Mouse (Mus musculus): ENCODE data around the gene Mast4. TPM values are rescaled to one million over a fixed set of nuclear protein-coding genes. Genes with fewer than 3 reads are reported as not detected.

Gene Mast4
- polyA plus RNA-seq, 1 experiment from 2014 or later = 45.4 TPM

DNA sequence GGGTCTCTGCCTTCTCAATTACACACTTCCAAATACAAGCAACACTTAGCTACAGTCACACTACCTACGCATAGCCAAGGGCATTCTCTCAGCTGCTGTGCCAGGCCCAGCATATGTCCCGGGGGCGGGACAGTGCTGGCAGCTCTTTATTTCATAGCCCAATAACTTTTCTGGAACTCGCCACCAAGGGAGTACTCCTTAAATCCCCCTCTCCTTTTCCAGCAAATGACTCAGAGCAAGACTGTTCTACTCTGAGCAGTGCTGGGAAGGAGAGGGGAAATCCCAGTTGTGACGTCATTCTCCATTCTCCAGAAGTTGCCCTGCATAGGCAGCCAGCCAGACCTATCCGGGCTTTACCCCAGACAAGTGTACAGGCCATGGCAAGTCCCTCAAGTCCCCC, 231.7 kb downstream of the Mast4 start:
- Histone ChIP-seq H3K9me3 (replicated peaks; ENCODE audit: control insufficient read depth, low read length) (no peaks in the 10 kb centered on the region), H3K27ac (ENCODE audit: low read depth, low read length) (no peak overlapping the region), H3K4me2 (no peak overlapping the region), H3K27me3 (ENCODE audit: control insufficient read depth, insufficient read depth, low read length) (no peaks in the 10 kb centered on the region), H3K4me1 (ENCODE audit: control insufficient read depth, insufficient read depth, low read length) (peaks cover 18% of the 10 kb centered on the region), H3K9ac (ENCODE audit: low read depth, low read length) (no peak overlapping the region), H3K4me3 (ENCODE audit: low read depth, low read length) (no peak overlapping the region), H3K36me3 (ENCODE audit: control insufficient read depth, insufficient read depth, low read length) (no peaks in the 10 kb centered on the region)
- ATAC-seq (replicated peaks; ENCODE audit: insufficient number of reproducible peaks, low FRiP score, low TSS enrichment) = peak; percentile 72; the same call in 1 of the 2 replicates
- 65% methylated on average over 6 of the region's 6 CpGs for WGBS (ENCODE audit: insufficient replicate concordance)

DNA sequence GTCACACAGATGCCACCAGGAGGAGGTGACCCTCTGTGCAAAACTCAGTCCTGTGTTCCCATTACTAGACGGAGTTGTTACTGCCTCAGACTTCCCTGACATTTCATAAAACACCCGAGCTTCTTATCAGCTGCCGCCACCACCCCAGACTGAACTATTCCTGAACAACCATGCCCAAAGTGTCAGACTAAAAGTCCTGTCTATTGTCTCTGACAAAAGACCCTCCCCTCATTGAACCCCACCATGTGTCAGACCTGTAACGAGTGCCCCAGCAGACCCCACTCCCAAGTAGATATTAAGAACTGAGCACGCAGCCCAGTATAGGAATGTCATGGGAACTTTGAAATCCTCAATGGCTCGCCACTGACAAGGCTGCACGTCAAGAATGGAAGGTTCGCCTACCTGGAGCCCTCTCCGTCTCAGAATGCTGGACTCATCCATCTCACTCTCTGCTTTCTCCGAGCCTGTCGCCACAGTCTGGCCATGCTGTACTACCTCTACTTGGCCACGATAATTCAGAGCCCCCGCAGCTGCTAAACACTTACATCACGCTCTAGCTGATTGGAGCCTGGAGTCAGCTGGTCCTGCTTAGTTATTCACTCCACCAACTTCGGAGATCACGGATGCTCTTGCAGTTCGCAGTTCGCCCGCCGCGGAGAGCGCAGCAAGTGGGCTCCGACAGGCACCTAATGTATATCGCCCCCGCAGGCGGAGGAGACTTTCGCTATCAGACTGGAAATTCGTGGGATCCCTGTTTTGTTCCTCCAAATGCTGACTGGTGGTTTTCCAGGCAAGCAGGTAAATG, 237.7 kb downstream of the Mast4 start:
- peaks cover 10% of the 10 kb centered on the region for H3K4me1 ChIP-seq (ENCODE audit: control insufficient read depth, insufficient read depth, low read length)
- H3K4me2 ChIP-seq = peak overlapping the region; percentile 74
- H3K9me3 ChIP-seq (replicated peaks; ENCODE audit: control insufficient read depth, low read length) = no peaks in the 10 kb centered on the region
- H3K27ac ChIP-seq (ENCODE audit: low read depth, low read length) = peak overlapping the region; percentile 89
- H3K36me3 ChIP-seq (ENCODE audit: control insufficient read depth, insufficient read depth, low read length) = no peaks in the 10 kb centered on the region
- no peaks in the 10 kb centered on the region for H3K27me3 ChIP-seq (ENCODE audit: control insufficient read depth, insufficient read depth, low read length)
- H3K4me3 ChIP-seq (ENCODE audit: low read depth, low read length) = peak overlapping the region; percentile 56
- 1% methylated on average over 28 of the region's 28 CpGs for WGBS (ENCODE audit: insufficient replicate concordance)
- peak; percentile 87 for ATAC-seq (replicated peaks; ENCODE audit: insufficient number of reproducible peaks, low FRiP score, low TSS enrichment)
- peak overlapping the region; percentile 75 for H3K9ac ChIP-seq (ENCODE audit: low read depth, low read length)

DNA sequence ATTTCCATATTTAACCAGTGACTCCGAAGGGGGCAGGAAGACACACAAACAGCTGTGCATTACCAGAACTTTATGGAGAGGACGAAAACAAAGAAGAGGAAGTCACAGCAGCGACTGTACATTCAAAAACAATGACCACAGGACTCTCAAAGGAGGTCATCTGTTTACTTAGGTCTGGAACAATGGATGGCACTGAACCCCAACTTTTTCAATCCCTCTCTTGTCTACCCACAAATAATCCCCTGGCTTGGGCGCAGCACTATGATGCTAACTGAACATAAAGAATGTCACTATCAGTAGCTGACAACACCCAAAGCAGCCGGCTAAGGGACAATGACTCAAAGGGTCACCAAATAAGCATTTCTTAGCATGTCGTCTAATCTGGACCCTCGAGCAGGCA, 238.8 kb downstream of the Mast4 start:
- peaks cover 6% of the 10 kb centered on the region; the same call in 1 of the 2 replicates for H3K4me1 ChIP-seq (ENCODE audit: control insufficient read depth, insufficient read depth, low read length)
- peak overlapping the region; percentile 56 for H3K4me3 ChIP-seq (ENCODE audit: low read depth, low read length)
- H3K27me3 ChIP-seq (ENCODE audit: control insufficient read depth, insufficient read depth, low read length) = no peaks in the 10 kb centered on the region
- H3K36me3 ChIP-seq (ENCODE audit: control insufficient read depth, insufficient read depth, low read length) = no peaks in the 10 kb centered on the region
- peak overlapping the region; percentile 74 for H3K4me2 ChIP-seq
- peak overlapping the region; percentile 75 for H3K9ac ChIP-seq (ENCODE audit: low read depth, low read length)
- no peak for ATAC-seq (replicated peaks; ENCODE audit: insufficient number of reproducible peaks, low FRiP score, low TSS enrichment)
- H3K9me3 ChIP-seq (replicated peaks; ENCODE audit: control insufficient read depth, low read length) = no peaks in the 10 kb centered on the region
- 30% methylated on average over 7 of the region's 7 CpGs for WGBS (ENCODE audit: insufficient replicate concordance)
- H3K27ac ChIP-seq (ENCODE audit: low read depth, low read length) = peak overlapping the region; percentile 89

DNA sequence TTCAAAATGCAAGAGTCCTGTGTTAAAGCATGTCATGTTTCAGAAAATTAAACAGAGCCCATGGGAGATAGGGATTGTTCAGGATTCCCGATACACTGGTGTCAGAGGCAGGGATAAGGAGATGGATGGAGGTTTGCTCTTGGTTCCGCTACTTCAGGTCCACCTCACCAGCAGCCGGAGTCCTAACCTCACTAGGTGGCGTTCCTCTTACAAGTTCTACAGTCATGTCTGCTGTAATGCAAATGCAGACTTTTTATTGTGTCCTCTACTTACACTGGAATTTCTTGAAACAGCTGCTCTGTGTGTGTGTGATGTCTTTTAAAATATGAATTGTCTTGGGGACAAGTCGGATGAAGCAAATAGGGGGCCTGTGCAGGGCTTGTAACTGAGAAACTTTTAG, 239.7 kb downstream of the Mast4 start:
- no peaks in the 10 kb centered on the region for H3K27me3 ChIP-seq (ENCODE audit: control insufficient read depth, insufficient read depth, low read length)
- H3K4me1 ChIP-seq (ENCODE audit: control insufficient read depth, insufficient read depth, low read length) = peaks cover 6% of the 10 kb centered on the region; the same call in 1 of the 2 replicates
- peak overlapping the region; percentile 50; the same call in 1 of the 2 replicates for H3K27ac ChIP-seq (ENCODE audit: low read depth, low read length)
- H3K4me3 ChIP-seq (ENCODE audit: low read depth, low read length) = peak overlapping the region; percentile 18
- H3K9me3 ChIP-seq (replicated peaks; ENCODE audit: control insufficient read depth, low read length) = no peaks in the 10 kb centered on the region
- 51% methylated on average over 5 of the region's 5 CpGs for WGBS (ENCODE audit: insufficient replicate concordance)
- no peaks in the 10 kb centered on the region for H3K36me3 ChIP-seq (ENCODE audit: control insufficient read depth, insufficient read depth, low read length)
- peak overlapping the region; percentile 74 for H3K4me2 ChIP-seq
- ATAC-seq (replicated peaks; ENCODE audit: insufficient number of reproducible peaks, low FRiP score, low TSS enrichment) = no peak
- H3K9ac ChIP-seq (ENCODE audit: low read depth, low read length) = 0 out of 2 replicates have a peak overlapping the region, but pooled peaks have one; percentile 49

DNA sequence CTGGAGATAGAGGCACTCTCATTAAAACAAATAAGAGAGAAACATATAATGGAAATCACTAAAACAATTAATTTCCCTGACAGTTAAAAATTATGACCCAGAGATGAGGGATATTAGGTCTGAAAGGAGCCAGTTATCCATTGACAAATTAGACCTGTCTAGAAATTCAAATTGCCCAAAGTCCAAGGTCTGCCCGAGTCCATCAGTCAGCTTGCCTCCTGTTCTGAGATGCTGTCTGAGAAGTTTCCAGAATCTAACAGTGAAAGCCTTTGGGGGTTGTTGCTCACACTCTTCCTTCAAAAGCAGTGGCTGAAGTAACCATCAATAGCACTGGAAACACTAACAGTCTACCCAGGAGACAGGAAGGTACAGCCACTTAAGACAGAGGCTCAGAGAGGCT, 240.6 kb downstream of the Mast4 start:
- no peak for ATAC-seq (replicated peaks; ENCODE audit: insufficient number of reproducible peaks, low FRiP score, low TSS enrichment)
- no peaks in the 10 kb centered on the region for H3K27me3 ChIP-seq (ENCODE audit: control insufficient read depth, insufficient read depth, low read length)
- 79% methylated on average over 1 of the region's 1 CpGs for WGBS (ENCODE audit: insufficient replicate concordance)
- H3K27ac ChIP-seq (ENCODE audit: low read depth, low read length) = no peak overlapping the region
- H3K4me3 ChIP-seq (ENCODE audit: low read depth, low read length) = no peak overlapping the region
- no peak overlapping the region for H3K9ac ChIP-seq (ENCODE audit: low read depth, low read length)
- H3K4me1 ChIP-seq (ENCODE audit: control insufficient read depth, insufficient read depth, low read length) = peaks cover 6% of the 10 kb centered on the region; the same call in 1 of the 2 replicates
- H3K36me3 ChIP-seq (ENCODE audit: control insufficient read depth, insufficient read depth, low read length) = no peaks in the 10 kb centered on the region
- no peak overlapping the region for H3K4me2 ChIP-seq
- H3K9me3 ChIP-seq (replicated peaks; ENCODE audit: control insufficient read depth, low read length) = no peaks in the 10 kb centered on the region

DNA sequence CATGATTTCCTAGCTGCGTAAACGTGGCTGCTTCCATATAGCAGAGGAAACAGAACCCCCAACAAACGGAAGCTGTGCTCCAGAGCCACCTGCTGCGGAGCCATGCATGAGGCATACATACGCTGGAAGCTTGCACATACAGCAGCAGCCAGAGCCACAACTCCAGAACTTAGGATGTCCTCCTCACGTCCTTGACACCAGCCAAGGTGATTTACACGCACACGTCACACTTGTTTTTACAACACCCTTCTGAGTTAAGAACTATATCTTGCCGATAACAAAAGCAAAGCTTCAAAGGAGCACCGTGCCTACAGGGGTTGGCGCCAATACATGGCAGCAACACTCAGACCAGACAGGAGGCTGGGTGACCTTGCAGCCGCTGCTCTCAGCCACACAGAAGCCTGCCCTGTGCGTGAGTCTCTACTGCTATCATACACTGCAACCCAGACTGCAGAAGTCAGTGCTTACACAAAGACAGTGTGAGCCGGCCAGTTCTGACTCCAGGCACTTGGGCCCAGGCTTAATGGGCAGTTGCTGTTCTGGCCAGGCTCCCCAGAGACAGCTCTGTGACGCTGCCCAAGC, 248.7 kb downstream of the Mast4 start:
- H3K36me3 ChIP-seq (ENCODE audit: control insufficient read depth, insufficient read depth, low read length) = no peaks in the 10 kb centered on the region
- peak; percentile 78 for ATAC-seq (replicated peaks; ENCODE audit: insufficient number of reproducible peaks, low FRiP score, low TSS enrichment)
- peak overlapping the region; percentile 60 for H3K9ac ChIP-seq (ENCODE audit: low read depth, low read length)
- H3K4me3 ChIP-seq (ENCODE audit: low read depth, low read length) = no peak overlapping the region
- H3K4me1 ChIP-seq (ENCODE audit: control insufficient read depth, insufficient read depth, low read length) = peaks cover 31% of the 10 kb centered on the region
- H3K27ac ChIP-seq (ENCODE audit: low read depth, low read length) = peak overlapping the region; percentile 89
- peak overlapping the region; percentile 52 for H3K4me2 ChIP-seq
- WGBS (ENCODE audit: insufficient replicate concordance) = 35% methylated on average over 15 of the region's 15 CpGs
- no peaks in the 10 kb centered on the region for H3K9me3 ChIP-seq (replicated peaks; ENCODE audit: control insufficient read depth, low read length)
- H3K27me3 ChIP-seq (ENCODE audit: control insufficient read depth, insufficient read depth, low read length) = no peaks in the 10 kb centered on the region

DNA sequence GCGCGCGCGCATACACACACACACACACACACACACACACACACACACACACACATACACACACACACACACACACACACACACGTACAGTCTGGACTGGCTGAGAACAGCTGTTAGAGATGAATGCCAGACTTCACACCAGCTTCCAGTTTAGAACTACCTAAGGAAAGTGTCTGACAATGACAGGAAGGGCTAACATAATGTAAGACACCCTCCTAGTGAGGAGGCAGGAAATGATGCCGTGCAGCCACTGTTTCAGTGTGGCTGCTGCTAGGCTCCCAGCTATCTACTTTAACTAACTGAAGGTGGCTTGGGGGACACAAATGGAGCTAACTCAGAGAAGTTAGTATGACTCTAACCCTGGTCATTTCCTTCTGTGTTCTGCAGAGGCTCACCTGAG, 251.4 kb downstream of the Mast4 start:
- Histone ChIP-seq H3K4me2 (no peak overlapping the region), H3K36me3 (ENCODE audit: control insufficient read depth, insufficient read depth, low read length) (no peaks in the 10 kb centered on the region), H3K9me3 (replicated peaks; ENCODE audit: control insufficient read depth, low read length) (no peaks in the 10 kb centered on the region), H3K9ac (ENCODE audit: low read depth, low read length) (no peak overlapping the region; the same call in 1 of the 2 replicates), H3K27me3 (ENCODE audit: control insufficient read depth, insufficient read depth, low read length) (no peaks in the 10 kb centered on the region), H3K4me1 (ENCODE audit: control insufficient read depth, insufficient read depth, low read length) (peaks cover 42% of the 10 kb centered on the region), H3K27ac (ENCODE audit: low read depth, low read length) (peak overlapping the region; percentile 46), H3K4me3 (ENCODE audit: low read depth, low read length) (no peak overlapping the region)
- no peak for ATAC-seq (replicated peaks; ENCODE audit: insufficient number of reproducible peaks, low FRiP score, low TSS enrichment)
- 66% methylated on average over 6 of the region's 6 CpGs for WGBS (ENCODE audit: insufficient replicate concordance)

DNA sequence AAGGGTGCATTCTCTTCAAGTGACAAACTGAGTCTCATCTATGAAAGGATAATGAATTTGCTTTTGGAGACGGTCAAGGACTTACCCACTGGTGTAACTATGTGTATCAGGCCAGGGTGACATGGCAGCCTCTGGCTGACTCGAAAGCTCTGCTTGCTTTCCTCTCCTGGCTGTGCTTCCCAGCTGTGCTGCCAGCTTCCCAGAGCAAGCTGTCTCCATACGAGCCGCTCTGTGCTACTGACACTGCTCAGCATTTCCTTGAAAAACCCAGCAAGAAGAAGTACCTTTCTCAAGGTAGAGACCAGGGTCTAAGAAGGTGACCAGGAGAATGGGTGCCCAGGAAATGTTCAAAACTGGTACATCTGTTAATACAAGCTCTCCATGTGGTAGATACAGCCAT, 254.5 kb downstream of the Mast4 start:
- Histone ChIP-seq H3K9me3 (replicated peaks; ENCODE audit: control insufficient read depth, low read length) (no peaks in the 10 kb centered on the region), H3K27me3 (ENCODE audit: control insufficient read depth, insufficient read depth, low read length) (no peaks in the 10 kb centered on the region), H3K27ac (ENCODE audit: low read depth, low read length) (peak overlapping the region; percentile 22; the same call in 1 of the 2 replicates), H3K4me2 (no peak overlapping the region), H3K4me3 (ENCODE audit: low read depth, low read length) (no peak overlapping the region), H3K9ac (ENCODE audit: low read depth, low read length) (no peak overlapping the region), H3K4me1 (ENCODE audit: control insufficient read depth, insufficient read depth, low read length) (peaks cover 31% of the 10 kb centered on the region), H3K36me3 (ENCODE audit: control insufficient read depth, insufficient read depth, low read length) (no peaks in the 10 kb centered on the region)
- WGBS (ENCODE audit: insufficient replicate concordance) = 52% methylated on average over 4 of the region's 4 CpGs
- no peak for ATAC-seq (replicated peaks; ENCODE audit: insufficient number of reproducible peaks, low FRiP score, low TSS enrichment)
